Mouse (Mus musculus) embryonic facial prominence, embryonic 10.5 days (tissue): Measurements from ENCODE around the gene Zpld1. TPM values are rescaled to one million over a fixed set of nuclear protein-coding genes. Genes with fewer than 3 reads are reported as not detected.

ENCODE experiments used
- DNase-seq: peaks from one replicate; pipeline ENCODE4 v3.0.0-alpha.2; 2017; ENCODE audit warnings: low spot score
- H3K27ac ChIP-seq: fragments of 300-500 bp; sonication (generic); replicated peaks from 2 replicates; pipeline ENCODE4 v1.5.1; 2016; ENCODE audit warnings: mild to moderate bottlenecking
- H3K27me3 ChIP-seq: fragments of 300-500 bp; sonication (generic); replicated peaks from 2 replicates; pipeline ENCODE4 v1.6.1; 2016; ENCODE audit warnings: low read depth, mild to moderate bottlenecking; ENCODE audit not compliant: poor library complexity, severe bottlenecking
- H3K36me3 ChIP-seq: fragments of 300-500 bp; sonication (generic); replicated peaks from 2 replicates; pipeline ENCODE4 v1.6.1; 2016; ENCODE audit warnings: mild to moderate bottlenecking, moderate library complexity
- H3K4me1 ChIP-seq: fragments of 300-500 bp; sonication (generic); 2 replicates; pipeline ENCODE4 v1.6.1; 2016
- H3K4me3 ChIP-seq: fragments of 300-500 bp; sonication (generic); 2 replicates; pipeline ENCODE4 v1.5.1; 2016; ENCODE audit warnings: mild to moderate bottlenecking, moderate library complexity
- H3K9me3 ChIP-seq: fragments of 300-500 bp; sonication (generic); 2 replicates; pipeline ENCODE4 v1.6.1; 2016; ENCODE audit warnings: mild to moderate bottlenecking
- WGBS: fragments of 180-500 bp; shearing (Covaris S2); methylation state at CpG from one replicate; pipeline ENCODE4 v1.1.7; 2016; 5-methylcytosine and 5-hydroxymethylcytosine counted together
- polyA plus RNA-seq: library from polyadenylated mRNA; unstranded; fragments of >200 nt; fragmentation: Nextera tagmentation; extraction: Ambion mirVana; gene quantifications from 2 replicates; pipeline ENCODE4 v1.2.1, GENCODE M21; 2016

Gene Zpld1
- polyA plus RNA-seq, 1 experiment from 2014 or later = 0.34 TPM

- no peaks in the 10 kb centered on the region for H3K4me1 ChIP-seq
- no peak overlapping the region for H3K27ac ChIP-seq
- no peak overlapping the region for H3K4me3 ChIP-seq
- no peak for DNase-seq
- no peaks in the 10 kb centered on the region for H3K27me3 ChIP-seq
- 91% methylated on average over 1 of the region's 1 CpGs for WGBS
- no peaks in the 10 kb centered on the region for H3K36me3 ChIP-seq
- H3K9me3 ChIP-seq = no peaks in the 10 kb centered on the region
Observed at GRCm38 (mm10) chr16:55203945-55204344, 93.8 kb downstream of the Zpld1 start.

GRCm38 (mm10) chr16:55190397-55190796 lies 107.4 kb downstream of the Zpld1 start:
- Histone ChIP-seq H3K36me3 (no peaks in the 10 kb centered on the region), H3K27ac (no peak overlapping the region), H3K9me3 (no peaks in the 10 kb centered on the region), H3K4me3 (no peak overlapping the region), H3K4me1 (no peaks in the 10 kb centered on the region), H3K27me3 (no peaks in the 10 kb centered on the region)
- DNase-seq = no peak
- 79% methylated on average over 2 of the region's 2 CpGs for WGBS

- Histone ChIP-seq H3K36me3 (no peaks in the 10 kb centered on the region), H3K27ac (no peak overlapping the region), H3K4me1 (no peaks in the 10 kb centered on the region), H3K4me3 (no peak overlapping the region), H3K27me3 (no peaks in the 10 kb centered on the region), H3K9me3 (no peaks in the 10 kb centered on the region)
- no peak for DNase-seq
- 85% methylated on average over 1 of the region's 1 CpGs for WGBS
Observed at GRCm38 (mm10) chr16:55185370-55185769, 112.4 kb downstream of the Zpld1 start.
